Mouse (Mus musculus) gastrocnemius, postnatal 25 days (tissue): ENCODE data around the gene Nipal3. TPM values are rescaled to one million over a fixed set of nuclear protein-coding genes. Genes with fewer than 3 reads are reported as not detected.
A peak's percentile ranks its signal among the peaks of the same experiment; 100 is the strongest.

ENCODE experiments used
- DNase-seq: peaks from one replicate; pipeline ENCODE4 v3.0.0; 2022
- total RNA-seq, 2 experiments: library from RNA; stranded (reverse); gene quantifications; 1 replicate in 1 of 2; 2 replicates in 1 of 2; pipeline ENCODE4 v1.2.3; 2021

Nipal3 gene
- total RNA-seq, 2 experiments from 2014 or later = 11.0 to 13.6 TPM

GRCm38 (mm10) chr4:135436291-135436690, 58.5 kb downstream of the Nipal3 start:
- no peak for DNase-seq

- DNase-seq = no peak
Observed at GRCm38 (mm10) chr4:135434395-135434789, 60.4 kb downstream of the Nipal3 start.

- DNase-seq = peak; percentile 82
Observed at GRCm38 (mm10) chr4:135433443-135434394, 61.1 kb downstream of the Nipal3 start, which contains the start of gene Rcan3. TSS of gene Rcan3 (minus strand) at chr4:135433853.

- DNase-seq = no peak
Observed at GRCm38 (mm10) chr4:135433086-135433442, 61.8 kb downstream of the Nipal3 start.

- no peak for DNase-seq
Observed at GRCm38 (mm10) chr4:135429990-135430760, 64.7 kb downstream of the Nipal3 start.

GRCm38 (mm10) chr4:135429383-135429782, 65.5 kb downstream of the Nipal3 start:
- no peak for DNase-seq

GRCm38 (mm10) chr4:135426587-135426986, 68.3 kb downstream of the Nipal3 start:
- no peak for DNase-seq

- no peak for DNase-seq
Observed at GRCm38 (mm10) chr4:135425625-135426024, 69.2 kb downstream of the Nipal3 start.

- DNase-seq = no peak
Observed at GRCm38 (mm10) chr4:135420961-135421360, 73.9 kb downstream of the Nipal3 start.

GRCm38 (mm10) chr4:135420416-135420815, 74.4 kb downstream of the Nipal3 start:
- DNase-seq = no peak

- DNase-seq = no peak
Observed at GRCm38 (mm10) chr4:135419996-135420395, 74.8 kb downstream of the Nipal3 start.

GRCm38 (mm10) chr4:135416367-135416766, 78.5 kb downstream of the Nipal3 start:
- no peak for DNase-seq

GRCm38 (mm10) chr4:135413491-135413890, 81.3 kb downstream of the Nipal3 start:
- no peak for DNase-seq

- no peak for DNase-seq
Observed at GRCm38 (mm10) chr4:135411633-135412032, 83.2 kb downstream of the Nipal3 start.

GRCm38 (mm10) chr4:135406180-135406579, 88.7 kb downstream of the Nipal3 start:
- DNase-seq = no peak

GRCm38 (mm10) chr4:135404916-135405315, 89.9 kb downstream of the Nipal3 start:
- no peak for DNase-seq

- no peak for DNase-seq
Observed at GRCm38 (mm10) chr4:135404048-135404447, 90.8 kb downstream of the Nipal3 start.

GRCm38 (mm10) chr4:135401881-135402280, 93.0 kb downstream of the Nipal3 start:
- no peak for DNase-seq

GRCm38 (mm10) chr4:135397991-135398390, 96.8 kb downstream of the Nipal3 start, which contains the start of gene Ncmap:
TSS of gene Ncmap (minus strand) at chr4:135398227.
- no peak for DNase-seq

- no peak for DNase-seq
Observed at GRCm38 (mm10) chr4:135397551-135397950, 97.3 kb downstream of the Nipal3 start.

GRCm38 (mm10) chr4:135396303-135396702, 98.5 kb downstream of the Nipal3 start:
- DNase-seq = no peak
